Mouse (Mus musculus) midbrain, embryonic 11.5 days (tissue): ENCODE results near the gene Ppp6r3. TPM values are rescaled to one million over a fixed set of nuclear protein-coding genes. Genes with fewer than 3 reads are reported as not detected.
A peak's percentile ranks its signal among the peaks of the same experiment; 100 is the strongest.

ENCODE experiments used
- ATAC-seq: fragments of 200-750 bp; cut with Nextera tagmentation; 2 replicates; pipeline ENCODE4 v1.8.0; 2017; ENCODE audit warnings: moderate TSS enrichment, moderate library complexity; ENCODE audit not compliant: low FRiP score
- DNase-seq: peaks from one replicate; pipeline ENCODE4 v3.0.0; 2015; ENCODE audit warnings: low spot score; ENCODE audit errors: missing footprints
- H3K27ac ChIP-seq: fragments of 300-500 bp; sonication (generic); 2 replicates; pipeline ENCODE4 v1.5.1; 2014; ENCODE audit warnings: low read depth, low read length
- H3K27me3 ChIP-seq: fragments of 300-500 bp; sonication (generic); 2 replicates; pipeline ENCODE4 v1.6.1; 2014; ENCODE audit warnings: mild to moderate bottlenecking, low read length, moderate library complexity, mixed read lengths; ENCODE audit not compliant: control insufficient read depth, insufficient read depth
- H3K36me3 ChIP-seq: fragments of 300-500 bp; sonication (generic); 2 replicates; pipeline ENCODE4 v1.6.1; 2014; ENCODE audit warnings: mild to moderate bottlenecking, low read length, moderate library complexity, mixed read lengths; ENCODE audit not compliant: control insufficient read depth, insufficient read depth
- H3K4me1 ChIP-seq: fragments of 300-500 bp; sonication (generic); 2 replicates; pipeline ENCODE4 v1.6.1; 2014; ENCODE audit warnings: low read length; ENCODE audit not compliant: control insufficient read depth, insufficient read depth
- H3K4me2 ChIP-seq: fragments of 300-500 bp; sonication (generic); 2 replicates; pipeline ENCODE4 v1.6.1; 2014; ENCODE audit warnings: mild to moderate bottlenecking, moderate library complexity
- H3K4me3 ChIP-seq: fragments of 300-500 bp; sonication (generic); 2 replicates; pipeline ENCODE4 v1.5.1; 2014; ENCODE audit warnings: low read depth, low read length
- H3K9ac ChIP-seq: fragments of 300-500 bp; sonication (generic); 2 replicates; pipeline ENCODE4 v1.6.1; 2014; ENCODE audit warnings: low read length
- H3K9me3 ChIP-seq: fragments of 300-500 bp; sonication (generic); 2 replicates; pipeline ENCODE4 v1.6.1; 2016; ENCODE audit warnings: low read length; ENCODE audit not compliant: control insufficient read depth
- WGBS: fragments of 180-500 bp; shearing (Covaris S2); extraction: QIAGEN DNeasy Blood & Tissue Kit; methylation state at CpG from one replicate; pipeline ENCODE4 v1.1.7; 2014; 5-methylcytosine and 5-hydroxymethylcytosine counted together
- polyA plus RNA-seq: library from polyadenylated mRNA; unstranded; fragments of >200 nt; fragmentation: Nextera tagmentation; extraction: Ambion mirVana; gene quantifications from 2 replicates; pipeline ENCODE4 v1.2.1, GENCODE M21; 2014

Gene Ppp6r3
- polyA plus RNA-seq, 1 experiment from 2014 or later = 81.8 TPM

- 74% methylated on average over 5 of the region's 5 CpGs for WGBS
Measured at GRCm38 (mm10) chr19:3437980-3438379, 137.6 kb downstream of the Ppp6r3 start.

DNA sequence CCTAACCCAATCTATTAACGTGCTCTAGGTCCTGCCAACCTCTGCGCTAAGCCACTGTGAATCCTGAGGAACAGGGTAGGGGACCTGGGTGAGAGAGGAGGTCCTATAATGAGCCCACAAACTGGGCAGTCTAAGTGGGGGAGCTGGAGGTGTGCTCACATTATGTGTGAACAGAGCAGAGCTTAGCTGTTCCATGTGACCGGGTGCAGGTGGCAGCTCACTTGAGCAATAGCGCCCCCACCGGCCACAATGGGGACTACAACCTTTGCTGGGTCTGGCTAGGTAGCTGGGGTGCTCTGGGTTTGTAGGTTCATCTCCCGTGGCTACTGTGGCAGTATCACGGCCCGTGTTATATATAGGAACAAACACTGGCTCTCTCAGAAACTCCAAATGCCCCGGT lies 138.7 kb downstream of the Ppp6r3 start:
- ATAC-seq (no peak), DNase-seq (peak; percentile 87)
- H3K27me3 ChIP-seq = no peaks in the 10 kb centered on the region
- H3K9me3 ChIP-seq = no peaks in the 10 kb centered on the region
- H3K9ac ChIP-seq = no peak overlapping the region
- H3K4me2 ChIP-seq = no peak overlapping the region
- no peak overlapping the region for H3K27ac ChIP-seq
- 51% methylated on average over 9 of the region's 9 CpGs for WGBS
- H3K4me3 ChIP-seq = no peak overlapping the region
- no peaks in the 10 kb centered on the region for H3K36me3 ChIP-seq
- H3K4me1 ChIP-seq = peaks cover 2% of the 10 kb centered on the region; the same call in 1 of the 2 replicates

More at GRCm38 (mm10) chr19:3437980-3438379, 137.6 kb downstream of the Ppp6r3 start:
- no peak for ATAC-seq
- H3K4me1 ChIP-seq = peaks cover 2% of the 10 kb centered on the region; the same call in 1 of the 2 replicates
- no peaks in the 10 kb centered on the region for H3K27me3 ChIP-seq
- H3K36me3 ChIP-seq = no peaks in the 10 kb centered on the region
- no peak overlapping the region for H3K9ac ChIP-seq
- H3K4me2 ChIP-seq = no peak overlapping the region
- H3K27ac ChIP-seq = no peak overlapping the region
- H3K9me3 ChIP-seq = no peaks in the 10 kb centered on the region
- DNase-seq = no peak
- no peak overlapping the region for H3K4me3 ChIP-seq

DNA sequence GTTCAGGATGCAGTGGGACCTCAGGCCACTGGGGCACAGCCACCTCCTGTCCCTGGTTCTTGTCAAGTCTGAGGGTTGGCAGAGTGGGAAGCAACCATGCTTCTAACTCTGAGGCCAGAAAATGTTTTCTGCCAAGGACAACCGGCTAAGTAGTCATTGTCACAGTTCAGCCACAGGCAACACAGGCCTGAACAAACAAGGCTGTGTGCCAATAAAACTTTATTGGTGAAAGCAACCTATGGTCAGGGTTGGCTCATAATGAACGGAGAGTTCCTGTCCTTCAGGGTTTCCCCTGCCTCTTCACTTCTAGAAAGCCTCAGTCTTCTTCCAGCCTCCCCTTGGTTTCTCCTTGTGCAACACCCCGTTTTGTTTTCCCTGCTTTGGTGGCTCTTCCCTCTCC lies 139.7 kb downstream of the Ppp6r3 start:
- H3K27ac ChIP-seq = no peak overlapping the region
- DNase-seq (no peak), ATAC-seq (no peak)
- 79% methylated on average over 3 of the region's 3 CpGs for WGBS
- H3K4me3 ChIP-seq = no peak overlapping the region
- no peak overlapping the region for H3K4me2 ChIP-seq
- no peaks in the 10 kb centered on the region for H3K27me3 ChIP-seq
- peaks cover 2% of the 10 kb centered on the region; the same call in 1 of the 2 replicates for H3K4me1 ChIP-seq
- H3K9me3 ChIP-seq = no peaks in the 10 kb centered on the region
- H3K36me3 ChIP-seq = no peaks in the 10 kb centered on the region
- no peak overlapping the region for H3K9ac ChIP-seq

GRCm38 (mm10) chr19:3434641-3435040 lies 140.9 kb downstream of the Ppp6r3 start:
- Histone ChIP-seq H3K4me2 (no peak overlapping the region), H3K27me3 (no peaks in the 10 kb centered on the region), H3K4me1 (peaks cover 2% of the 10 kb centered on the region; the same call in 1 of the 2 replicates), H3K4me3 (no peak overlapping the region), H3K36me3 (no peaks in the 10 kb centered on the region), H3K9me3 (no peaks in the 10 kb centered on the region), H3K9ac (no peak overlapping the region), H3K27ac (no peak overlapping the region)
- no peak for DNase-seq
- no peak for ATAC-seq
- 41% methylated on average over 4 of the region's 4 CpGs for WGBS

DNA sequence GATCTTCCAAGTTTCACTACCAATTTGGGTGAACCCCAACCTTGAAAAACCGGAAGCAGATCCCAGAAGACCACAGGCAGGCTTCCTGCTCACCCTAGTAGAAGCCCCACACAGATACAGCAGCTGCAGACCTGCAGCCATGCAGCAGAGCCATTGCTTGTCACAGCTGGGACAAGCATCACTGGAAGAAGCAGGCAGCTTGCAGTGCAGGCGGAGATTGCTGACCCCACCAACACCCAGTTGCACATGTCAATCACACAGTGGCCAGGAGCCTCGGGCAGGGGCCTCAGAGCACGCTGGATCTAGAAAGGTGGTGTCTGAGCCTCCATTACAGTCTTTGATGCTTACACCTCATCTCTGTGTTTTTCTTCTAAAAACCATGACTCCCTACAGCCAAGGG lies 141.4 kb downstream of the Ppp6r3 start:
- ATAC-seq (no peak), DNase-seq (no peak)
- Histone ChIP-seq H3K9me3 (no peaks in the 10 kb centered on the region), H3K36me3 (no peaks in the 10 kb centered on the region), H3K4me3 (no peak overlapping the region), H3K27ac (no peak overlapping the region), H3K4me2 (no peak overlapping the region), H3K9ac (no peak overlapping the region), H3K4me1 (peaks cover 2% of the 10 kb centered on the region; the same call in 1 of the 2 replicates), H3K27me3 (no peaks in the 10 kb centered on the region)
- WGBS = 38% methylated on average over 4 of the region's 4 CpGs

- Histone ChIP-seq H3K4me3 (no peak overlapping the region), H3K9me3 (no peaks in the 10 kb centered on the region), H3K4me1 (peaks cover 2% of the 10 kb centered on the region; the same call in 1 of the 2 replicates), H3K27me3 (no peaks in the 10 kb centered on the region), H3K9ac (no peak overlapping the region), H3K27ac (no peak overlapping the region), H3K36me3 (no peaks in the 10 kb centered on the region), H3K4me2 (no peak overlapping the region)
- DNase-seq = no peak
- ATAC-seq = no peak
- 94% methylated on average over 1 of the region's 2 CpGs for WGBS
Measured at GRCm38 (mm10) chr19:3431969-3432368, 143.6 kb downstream of the Ppp6r3 start.

GRCm38 (mm10) chr19:3431066-3431465 lies 144.5 kb downstream of the Ppp6r3 start:
- Histone ChIP-seq H3K27ac (no peak overlapping the region), H3K36me3 (no peaks in the 10 kb centered on the region), H3K9ac (no peak overlapping the region), H3K9me3 (no peaks in the 10 kb centered on the region), H3K4me1 (peaks cover 2% of the 10 kb centered on the region; the same call in 1 of the 2 replicates), H3K4me2 (no peak overlapping the region), H3K4me3 (no peak overlapping the region), H3K27me3 (no peaks in the 10 kb centered on the region)
- no peak for DNase-seq
- 75% methylated on average over 7 of the region's 7 CpGs for WGBS
- ATAC-seq = no peak

DNA sequence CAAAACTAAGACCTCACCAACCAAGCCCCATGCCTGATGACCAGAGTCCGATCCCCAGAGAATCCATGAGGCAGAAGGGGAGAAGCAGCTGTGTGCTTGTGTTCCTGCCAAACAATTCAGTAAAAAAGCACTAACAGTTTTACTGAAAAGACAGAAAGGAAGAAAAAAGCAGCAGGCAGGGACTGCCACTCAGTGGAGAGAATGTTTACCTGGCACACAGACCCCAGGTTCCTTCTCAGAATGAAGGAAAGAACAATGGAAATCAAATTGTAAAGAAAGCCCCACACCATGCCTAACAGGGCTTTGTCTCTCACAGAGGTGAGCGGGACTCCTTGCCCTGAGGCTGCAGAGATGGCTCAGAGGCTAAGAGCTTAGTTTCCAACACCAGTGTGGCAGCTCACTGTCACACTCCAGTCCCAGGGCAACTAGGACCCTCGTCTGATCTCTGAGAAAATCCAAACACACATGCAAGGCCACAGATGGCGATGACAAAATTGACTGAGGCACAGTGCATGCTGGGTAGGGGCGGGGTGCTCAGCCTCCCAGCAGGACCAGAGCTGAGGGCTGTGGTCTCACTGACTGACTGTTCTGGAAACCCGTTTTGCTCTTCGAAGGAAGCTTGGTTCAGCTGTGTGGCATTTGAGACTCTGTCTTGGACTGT lies 146.3 kb downstream of the Ppp6r3 start:
- peak; percentile 81 for DNase-seq
- peak overlapping the region; percentile 36; the same call in 1 of the 2 replicates for H3K27ac ChIP-seq

GRCm38 (mm10) chr19:3428057-3428830 lies 147.3 kb downstream of the Ppp6r3 start:
- Histone ChIP-seq H3K4me2 (no peak overlapping the region), H3K4me3 (no peak overlapping the region), H3K36me3 (no peaks in the 10 kb centered on the region), H3K27ac (no peak overlapping the region), H3K9ac (no peak overlapping the region), H3K9me3 (no peaks in the 10 kb centered on the region), H3K27me3 (no peaks in the 10 kb centered on the region), H3K4me1 (no peaks in the 10 kb centered on the region; the same call in 1 of the 2 replicates)
- no peak for ATAC-seq
- no peak for DNase-seq
- 83% methylated on average over 15 of the region's 15 CpGs for WGBS

More for the DNA sequence above, 146.3 kb downstream of the Ppp6r3 start:
- ATAC-seq = peak; percentile 63; the same call in 1 of the 2 replicates
- WGBS = 55% methylated on average over 7 of the region's 7 CpGs
- no peak overlapping the region for H3K4me2 ChIP-seq
- H3K4me3 ChIP-seq = no peak overlapping the region
- H3K4me1 ChIP-seq = peaks cover 2% of the 10 kb centered on the region; the same call in 1 of the 2 replicates
- no peaks in the 10 kb centered on the region for H3K27me3 ChIP-seq
- no peaks in the 10 kb centered on the region for H3K36me3 ChIP-seq
- no peak overlapping the region for H3K9ac ChIP-seq
- H3K9me3 ChIP-seq = no peaks in the 10 kb centered on the region
